Mouse (Mus musculus) thymus, postnatal 10 days (tissue): ENCODE results near the gene Dlx4.

Source experiments
- DNase-seq, 2 experiments: peaks; one replicate each; pipeline ENCODE4 v3.0.0; 2021; ENCODE audit warnings: low spot score in 2 of 2

The Dlx4 gene

DNA sequence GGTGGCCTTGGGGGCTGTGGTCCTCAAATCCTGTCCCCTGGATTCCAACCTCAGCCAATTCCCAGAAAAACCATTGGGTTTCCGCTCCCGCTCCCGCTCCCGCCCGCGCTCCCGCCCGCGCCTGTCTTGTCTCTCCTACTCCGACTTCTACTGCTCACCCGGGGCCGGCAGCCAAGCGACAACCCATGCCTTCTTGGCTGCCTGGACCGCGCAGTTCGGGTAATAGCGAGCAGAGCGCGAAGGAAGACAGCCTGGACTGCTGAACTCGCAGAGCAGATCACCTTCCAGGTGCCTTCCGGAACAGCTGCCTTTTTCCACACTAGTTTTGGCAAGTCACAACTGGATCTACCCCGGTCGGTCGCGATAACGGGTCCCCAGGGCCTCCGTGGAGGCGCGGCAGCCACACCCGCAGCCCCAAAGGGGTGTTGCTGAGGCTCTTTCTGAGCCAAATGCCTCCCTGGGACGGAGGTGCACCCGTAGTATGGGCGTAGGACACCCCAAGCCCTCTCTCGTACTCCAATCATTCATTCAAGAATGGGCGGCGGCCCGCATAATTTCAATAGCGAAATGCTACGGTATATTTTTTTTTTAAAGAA, 3.0 kb downstream of the Dlx4 start:
- no peak for DNase-seq

DNA sequence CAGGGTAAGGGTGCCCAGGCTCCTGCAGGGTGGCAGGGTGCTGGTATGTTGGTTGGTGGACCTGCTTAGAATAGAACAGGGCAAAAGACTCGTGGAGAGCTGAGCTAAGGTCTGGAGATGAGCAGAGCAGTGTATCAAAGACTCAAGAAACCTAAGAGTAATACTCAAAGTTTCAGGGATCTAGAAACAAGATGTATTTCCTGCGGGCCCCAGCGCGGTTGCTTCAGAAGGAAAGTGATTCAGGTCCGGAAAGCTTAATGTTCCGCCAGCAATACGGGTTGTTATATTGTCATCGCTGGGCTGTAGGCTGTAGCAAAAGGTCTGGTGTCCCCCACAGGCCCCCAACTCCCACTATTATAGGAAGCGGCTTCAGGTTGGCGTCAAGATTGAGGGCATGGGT, 3.8 kb downstream of the Dlx4 start:
- DNase-seq: no peak

DNA sequence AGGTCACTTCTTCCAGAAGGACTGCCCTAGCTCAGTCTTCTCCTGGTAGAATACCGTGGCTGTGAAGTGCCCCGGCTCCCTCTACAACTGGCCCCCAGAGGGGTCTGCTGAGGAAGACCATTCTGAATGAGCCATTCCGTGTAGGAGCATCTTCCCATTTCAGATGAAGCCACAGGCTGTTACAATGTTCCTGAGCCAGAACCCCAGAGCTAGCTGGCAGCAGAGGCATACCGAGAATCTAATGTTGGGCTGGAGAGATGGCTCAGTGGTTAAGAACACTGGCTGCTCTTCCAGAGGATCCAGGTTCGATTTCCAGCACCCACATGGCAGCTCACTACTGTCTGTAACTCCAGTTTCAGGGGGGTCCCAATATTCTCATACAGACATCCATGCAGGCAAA, 6.2 kb downstream of the Dlx4 start:
- no peak for DNase-seq

DNA sequence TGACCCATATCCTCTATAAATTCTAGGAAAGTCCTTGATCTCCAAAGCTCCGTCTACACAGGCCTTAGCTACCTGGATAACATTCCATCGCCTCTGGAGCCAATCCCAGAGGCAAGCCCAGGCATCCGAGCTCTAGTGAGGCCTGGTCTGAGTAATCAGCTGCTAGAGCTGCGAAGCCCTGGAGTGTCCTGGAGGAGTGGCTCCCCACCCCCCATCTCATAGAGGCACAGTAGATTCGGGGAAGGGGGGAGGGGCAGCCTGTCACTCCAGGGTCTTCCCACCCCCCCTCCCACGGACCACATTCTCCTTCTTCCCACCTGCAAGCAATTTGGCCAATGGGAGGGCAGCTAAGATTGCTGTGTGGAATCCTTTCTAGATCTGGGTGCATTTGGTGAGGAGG, 8.8 kb downstream of the Dlx4 start:
- no peak for DNase-seq

DNA sequence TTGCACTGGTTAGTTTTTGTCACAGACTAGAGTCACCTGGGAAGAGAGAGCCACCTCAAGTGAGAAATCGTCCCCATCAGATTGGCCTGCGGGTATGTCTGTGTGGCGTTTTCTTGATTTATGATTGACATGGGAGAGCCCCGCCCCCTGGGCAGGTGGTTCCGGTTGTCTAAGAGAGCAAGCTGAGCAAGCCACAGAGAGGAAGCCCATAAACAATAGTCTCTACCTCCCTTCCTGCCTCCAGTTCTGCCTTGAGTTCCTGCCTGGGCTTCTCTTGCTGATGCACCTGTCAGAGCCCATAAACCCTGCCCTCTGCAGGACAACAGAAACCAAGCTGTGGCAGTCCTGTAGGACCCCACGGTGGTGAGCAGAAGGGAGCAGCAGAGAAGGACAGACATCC, 12.7 kb downstream of the Dlx4 start:
- DNase-seq: no peak

DNA sequence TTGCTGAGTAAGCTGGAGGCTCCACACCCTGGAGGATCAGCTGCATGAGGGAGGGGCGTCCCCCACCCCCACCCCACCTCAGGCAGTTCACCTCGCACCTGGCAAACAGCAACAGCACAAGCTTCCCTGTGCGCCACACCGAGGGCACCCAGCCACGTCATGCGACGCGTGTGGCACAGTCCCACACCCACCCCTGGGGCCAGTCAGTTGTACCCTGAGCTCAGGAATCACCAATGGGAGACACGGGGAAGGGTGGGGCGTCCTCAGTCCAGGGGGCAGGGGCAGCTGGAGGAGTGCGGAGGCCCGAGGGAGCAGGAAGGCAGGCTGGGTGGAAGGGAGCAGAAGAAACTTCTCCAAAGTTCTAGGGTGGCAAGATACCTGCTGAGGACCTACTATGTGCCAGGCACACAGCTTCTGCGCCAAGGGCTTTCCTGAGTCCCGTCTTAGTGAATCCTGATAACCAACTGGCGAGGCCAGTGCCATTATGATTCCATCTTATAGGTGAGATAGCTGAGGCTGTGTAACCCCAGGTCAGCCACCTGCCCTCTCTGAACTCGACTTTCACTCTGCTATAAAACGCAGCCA, 15.3 kb downstream of the Dlx4 start:
- DNase-seq: no peak

DNA sequence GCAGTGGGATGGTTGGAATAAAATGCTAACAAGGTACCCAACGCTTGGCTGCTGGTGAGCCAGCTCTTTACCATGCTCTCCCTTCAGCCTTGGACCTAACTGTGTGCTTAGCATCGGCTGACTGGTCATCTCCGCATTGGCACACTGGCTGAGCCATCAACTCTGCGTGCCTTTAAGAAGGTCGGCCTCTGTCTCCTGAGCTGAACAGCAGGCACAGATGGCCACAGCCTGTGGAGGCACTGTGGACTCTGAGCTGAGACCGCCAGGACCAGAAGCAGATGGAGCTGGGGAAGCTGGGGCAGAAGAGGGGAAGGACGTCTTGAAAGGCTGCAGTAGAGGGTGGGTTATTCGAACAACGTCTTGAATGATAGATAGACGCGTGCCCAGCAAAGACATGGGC, 17.7 kb downstream of the Dlx4 start:
- no peak for DNase-seq

DNA sequence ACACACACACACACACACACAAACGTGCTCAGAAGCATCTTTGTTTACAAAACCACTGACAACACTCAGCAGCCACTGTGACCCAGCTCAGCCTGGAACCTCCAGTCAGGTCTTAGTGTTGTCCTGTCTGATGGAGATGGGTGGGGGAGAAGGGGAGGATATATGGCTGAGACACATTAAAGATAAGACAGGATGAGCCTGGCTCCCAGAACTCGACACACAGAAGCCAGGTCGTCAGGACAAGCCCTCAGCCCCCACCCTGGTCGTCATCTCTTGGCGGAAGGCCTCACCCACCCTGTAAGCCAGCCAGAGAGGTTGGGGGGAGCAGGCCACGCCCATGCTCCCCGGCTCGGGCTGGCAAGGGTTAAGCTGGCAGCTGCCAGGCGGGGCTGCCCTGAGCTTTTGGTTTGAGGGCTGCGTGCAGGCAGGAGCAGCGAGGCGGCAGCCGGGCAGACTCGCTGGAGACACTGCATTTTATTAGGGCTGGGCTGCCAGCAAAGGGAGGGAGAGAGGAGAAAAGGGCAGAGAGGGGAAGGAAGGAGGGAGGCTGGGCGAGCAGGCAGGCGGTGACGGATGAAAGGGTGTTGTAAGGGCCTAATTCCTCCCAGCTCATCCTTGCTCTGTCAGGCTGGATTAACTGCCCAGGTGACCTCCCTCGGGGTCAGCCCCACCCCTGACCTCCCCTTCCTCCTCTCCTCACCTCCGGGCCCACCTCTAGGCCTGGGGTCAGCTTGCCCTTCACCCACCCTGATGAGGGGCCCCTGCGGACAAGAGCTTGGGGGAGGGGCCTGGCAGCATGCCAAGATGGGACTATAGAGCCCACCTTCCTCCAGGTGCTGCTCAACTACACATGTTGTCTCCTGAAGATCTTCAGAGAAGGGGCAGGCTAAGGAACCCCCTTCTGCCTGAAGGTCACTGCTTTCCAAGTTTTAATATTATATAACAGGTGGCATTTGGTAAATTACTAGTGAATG, 19.5 kb downstream of the Dlx4 start:
- DNase-seq: no peak

DNA sequence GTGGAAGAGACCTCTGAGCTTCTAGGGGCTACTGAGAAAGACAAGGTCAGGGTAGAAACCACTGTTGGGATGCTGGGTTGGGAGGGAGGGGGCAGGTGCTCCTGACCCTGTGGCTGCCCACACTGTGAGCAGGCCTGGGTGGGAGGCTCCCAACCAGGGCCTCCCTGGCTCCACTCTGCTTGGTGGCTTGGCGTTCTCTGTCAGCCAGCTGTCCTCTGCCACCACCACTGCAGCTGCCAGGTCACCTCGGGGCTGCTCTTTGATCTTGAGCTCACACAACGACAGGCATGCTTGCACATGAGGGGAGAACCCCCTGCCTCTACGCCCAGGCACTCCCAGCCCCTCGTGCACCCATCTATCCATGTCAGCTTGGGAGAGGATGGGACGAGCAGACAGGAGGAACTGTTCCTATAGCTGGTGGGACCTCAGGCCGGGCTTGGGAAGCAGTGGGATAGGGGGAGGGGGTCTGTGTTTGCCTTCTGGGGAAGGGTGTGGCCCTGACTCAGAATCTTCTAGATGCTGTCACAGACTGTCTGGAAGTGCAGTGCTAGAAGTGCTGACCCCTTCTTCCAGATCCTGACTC, 20.6 kb downstream of the Dlx4 start:
- no peak for DNase-seq

DNA sequence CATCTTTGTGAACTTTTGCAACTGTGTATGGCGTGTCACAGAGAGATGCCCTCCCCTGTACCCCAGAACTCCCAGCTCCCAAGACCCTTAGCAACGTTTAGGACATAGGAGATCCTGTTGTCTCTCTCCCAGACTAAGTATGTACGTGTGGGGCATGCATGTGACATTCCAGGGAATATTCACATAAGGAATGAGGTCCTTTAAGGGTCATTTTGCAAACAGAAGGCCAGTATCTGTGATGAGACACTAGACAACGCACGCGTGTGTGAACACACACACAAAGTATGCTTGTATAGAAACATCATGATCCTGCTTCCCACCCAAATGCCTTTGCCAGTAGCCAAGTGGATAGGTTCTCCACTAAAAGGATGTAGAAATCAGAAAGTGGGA, 24.0 kb downstream of the Dlx4 start:
- DNase-seq: no peak

DNA sequence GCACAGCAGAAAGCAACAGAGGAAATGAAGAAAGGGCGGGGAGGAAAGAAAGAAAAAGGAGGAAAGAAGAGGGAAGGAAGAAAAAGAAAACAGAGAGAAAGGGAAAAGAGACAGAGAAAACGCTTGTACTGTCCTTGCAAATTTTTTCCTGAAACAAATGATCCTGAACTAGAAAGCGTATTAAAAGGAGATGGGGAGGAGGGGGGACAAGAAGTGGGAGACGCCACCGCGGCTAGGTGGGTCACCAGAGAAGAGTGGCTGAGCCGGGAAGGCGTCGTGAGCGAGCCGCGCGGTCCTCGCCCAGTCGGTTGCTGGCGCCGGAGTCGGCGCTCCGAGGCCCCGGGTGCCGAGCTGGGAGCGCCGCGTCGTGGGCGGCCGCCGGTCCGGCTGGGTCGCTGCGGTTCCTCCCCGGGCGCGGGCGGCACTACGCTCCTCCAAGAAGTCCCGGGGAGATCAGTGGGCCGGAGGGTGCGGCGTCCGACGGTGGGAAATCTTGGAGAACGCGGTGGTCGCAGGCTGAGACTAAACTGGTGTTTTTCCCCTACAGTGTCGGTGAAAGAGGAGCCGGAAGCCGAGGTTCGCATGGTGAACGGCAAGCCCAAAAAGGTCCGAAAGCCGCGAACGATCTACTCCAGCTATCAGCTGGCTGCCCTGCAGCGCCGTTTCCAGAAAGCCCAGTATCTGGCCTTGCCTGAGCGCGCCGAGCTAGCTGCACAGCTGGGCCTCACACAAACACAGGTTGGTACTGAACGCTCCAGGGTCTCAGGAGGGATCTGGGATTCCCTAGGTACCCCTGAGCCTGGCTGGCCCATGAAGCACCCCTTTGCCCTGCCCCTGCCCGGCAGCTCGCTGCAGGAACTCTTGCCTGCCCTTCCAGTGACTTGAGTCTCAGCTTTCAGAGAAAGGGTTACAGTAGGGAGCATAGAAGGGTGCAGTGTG, 24.6 kb downstream of the Dlx4 start:
- DNase-seq: no peak

DNA sequence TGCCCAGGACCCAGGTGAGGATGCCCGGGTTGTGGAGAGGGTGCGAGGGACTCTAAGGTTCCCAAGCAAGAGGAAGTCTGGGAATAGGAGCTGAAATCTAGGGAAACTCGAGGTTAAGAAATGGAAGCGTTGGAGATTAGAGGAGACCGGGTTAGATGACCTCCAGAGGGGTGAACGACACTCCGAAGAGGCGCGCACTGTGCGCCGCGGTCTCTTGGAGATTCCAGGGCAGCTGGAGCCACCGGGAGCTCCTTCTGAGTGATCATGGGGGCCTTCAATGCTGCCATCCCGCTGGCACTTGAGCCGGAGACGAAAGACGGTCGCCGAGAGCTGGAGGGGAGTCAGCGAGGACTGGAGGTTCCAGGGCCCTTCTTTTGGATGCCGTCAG, 25.4 kb downstream of the Dlx4 start:
- no peak for DNase-seq

DNA sequence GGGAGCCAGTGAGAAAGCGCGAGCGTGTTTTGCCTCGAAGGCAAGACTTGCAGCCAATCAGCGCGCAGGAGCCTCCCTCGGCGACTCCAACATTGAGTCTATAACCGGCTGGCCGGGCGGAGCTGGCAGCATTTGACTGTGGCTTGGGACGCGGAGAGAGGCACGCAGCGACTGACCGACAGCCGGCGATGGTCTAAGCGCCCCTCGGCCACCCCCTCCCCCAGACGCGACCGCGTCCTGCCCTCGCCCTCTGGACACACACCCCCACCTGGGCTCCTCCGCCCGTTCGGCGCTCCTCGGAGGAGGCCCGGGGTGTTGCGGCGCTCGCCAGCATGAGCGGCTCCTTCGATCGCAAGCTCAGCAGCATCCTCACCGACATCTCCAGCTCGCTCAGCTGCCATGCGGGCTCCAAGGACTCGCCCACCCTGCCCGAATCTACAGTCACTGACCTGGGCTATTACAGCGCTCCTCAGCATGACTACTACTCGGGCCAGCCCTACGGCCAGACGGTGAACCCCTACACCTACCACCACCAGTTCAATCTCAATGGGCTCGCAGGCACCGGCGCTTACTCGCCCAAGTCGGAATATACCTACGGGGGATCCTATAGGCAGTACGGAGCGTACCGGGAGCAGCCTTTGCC, 26.0 kb downstream of the Dlx4 start, which contains the start of gene Dlx3:
Gene Dlx3, plus strand, starts transcription at position 130 of the 643 bp plus-strand sequence.
- DNase-seq: no peak

DNA sequence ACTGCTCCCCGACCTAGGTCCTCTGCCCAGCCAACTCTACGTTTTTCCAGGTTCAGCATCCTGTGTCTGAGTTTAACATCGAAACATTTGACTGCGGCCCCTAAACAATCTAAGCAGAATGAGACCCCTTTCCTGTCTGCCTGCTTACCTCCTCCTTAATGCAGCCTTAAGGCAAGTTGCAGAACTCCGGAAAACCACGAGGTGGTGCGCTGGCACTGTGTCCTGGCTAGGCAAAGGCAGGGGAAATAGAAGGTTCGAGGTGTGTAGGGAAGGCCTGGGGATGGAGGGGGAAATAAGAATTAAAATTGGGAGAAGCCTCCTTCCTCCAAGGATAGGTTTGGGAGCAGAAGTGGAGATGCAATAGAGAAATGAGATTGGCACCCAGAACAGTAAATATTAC, 27.6 kb downstream of the Dlx4 start:
- DNase-seq: peak; percentile 46 to 82

DNA sequence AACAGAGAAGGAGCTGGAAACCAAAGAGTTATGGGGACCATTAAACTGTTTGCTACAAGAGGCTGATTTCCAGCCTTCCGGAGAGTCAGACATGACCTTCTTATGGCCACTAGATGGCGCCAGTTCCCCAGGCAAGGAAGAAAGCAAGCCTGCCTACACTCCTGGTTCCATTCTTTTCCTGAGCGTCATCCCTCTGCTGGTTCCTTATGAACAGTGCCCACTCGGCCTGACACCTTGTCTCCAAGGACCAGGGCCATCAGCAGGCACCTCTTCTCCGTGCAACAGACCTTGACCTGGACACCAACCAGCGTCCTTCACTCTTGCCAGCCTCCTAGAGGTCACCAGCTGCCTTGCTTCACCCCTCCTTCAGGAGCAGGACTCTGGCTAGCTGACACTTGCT, 29.0 kb downstream of the Dlx4 start:
- DNase-seq: peak in 1 of 2 experiments; percentile 50

DNA sequence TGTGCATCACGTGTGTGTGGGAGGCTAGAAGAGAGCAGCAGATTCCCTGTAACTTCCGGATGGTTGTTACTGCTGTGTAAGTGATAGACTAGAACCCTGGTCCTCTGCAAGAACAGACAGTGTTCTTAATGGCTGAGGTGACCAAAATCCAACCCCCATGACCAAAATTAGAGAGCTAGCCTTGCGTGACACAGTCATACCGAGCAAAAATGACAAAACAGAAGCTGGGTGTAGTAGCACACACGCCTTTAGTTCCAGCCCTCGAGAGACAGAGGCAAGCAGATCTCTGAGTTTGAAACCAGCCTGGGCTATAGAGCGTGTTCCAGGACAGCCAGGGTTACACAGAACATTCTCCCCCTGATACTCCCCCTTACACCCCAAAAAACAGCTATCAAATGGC, 36.0 kb downstream of the Dlx4 start:
- no peak for DNase-seq

DNA sequence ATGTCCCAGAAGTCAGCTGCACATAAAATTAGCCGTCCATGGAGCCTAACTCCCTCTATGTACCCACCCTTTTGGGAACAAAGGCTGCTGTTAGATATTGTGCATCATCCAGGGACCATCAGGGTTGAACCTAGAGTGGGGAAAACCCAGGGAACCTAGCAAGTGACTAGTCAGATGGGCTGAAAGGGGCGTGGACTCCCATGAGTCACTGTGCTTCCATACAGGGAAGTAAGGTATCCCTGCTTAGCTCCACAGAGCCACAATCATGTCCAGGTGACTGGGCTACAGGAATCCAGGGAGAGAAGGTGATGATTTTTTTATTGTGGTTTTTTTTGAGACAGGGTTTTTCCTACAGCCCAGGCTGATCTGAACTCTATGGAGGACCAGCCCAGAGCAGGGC, 37.1 kb downstream of the Dlx4 start:
- DNase-seq: no peak

DNA sequence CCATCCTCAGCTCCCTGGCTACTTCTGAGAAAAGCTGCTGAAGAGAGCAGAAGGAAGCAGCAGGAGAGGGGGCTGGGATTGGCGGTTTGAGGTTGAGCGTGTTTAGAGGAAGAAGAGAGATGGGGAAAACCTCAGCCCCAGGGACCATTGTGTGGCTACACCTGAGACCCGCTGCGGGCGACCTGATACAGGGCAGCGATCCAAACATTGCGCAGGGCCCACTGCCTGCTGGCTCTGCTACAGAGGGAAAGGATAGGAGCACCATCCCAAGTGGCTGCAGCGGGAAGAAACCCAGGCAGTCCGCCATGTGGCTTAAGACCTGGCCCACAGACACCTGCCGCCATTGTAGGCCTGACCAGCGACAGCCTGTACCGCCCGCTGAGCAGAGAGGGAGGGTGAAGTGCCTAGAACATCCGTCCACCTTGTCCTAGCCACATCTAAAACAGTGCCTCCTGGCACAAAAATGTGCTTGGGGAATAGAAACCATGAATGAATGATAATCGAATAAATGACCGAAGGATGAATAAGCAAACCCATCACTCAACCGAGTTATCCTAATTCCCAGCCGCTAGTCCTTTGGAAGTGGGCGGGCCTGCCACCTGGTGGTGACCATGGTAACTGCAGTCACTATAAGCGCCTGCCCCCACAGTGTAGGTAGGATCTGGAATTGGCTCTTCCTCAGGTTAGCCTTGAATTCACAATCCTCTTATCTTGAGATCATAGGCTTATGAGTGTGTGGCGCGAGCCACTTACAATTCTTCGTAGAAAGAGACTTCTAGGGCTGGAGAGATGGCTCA, 39.4 kb downstream of the Dlx4 start:
- peak; percentile 32 to 71 for DNase-seq

DNA sequence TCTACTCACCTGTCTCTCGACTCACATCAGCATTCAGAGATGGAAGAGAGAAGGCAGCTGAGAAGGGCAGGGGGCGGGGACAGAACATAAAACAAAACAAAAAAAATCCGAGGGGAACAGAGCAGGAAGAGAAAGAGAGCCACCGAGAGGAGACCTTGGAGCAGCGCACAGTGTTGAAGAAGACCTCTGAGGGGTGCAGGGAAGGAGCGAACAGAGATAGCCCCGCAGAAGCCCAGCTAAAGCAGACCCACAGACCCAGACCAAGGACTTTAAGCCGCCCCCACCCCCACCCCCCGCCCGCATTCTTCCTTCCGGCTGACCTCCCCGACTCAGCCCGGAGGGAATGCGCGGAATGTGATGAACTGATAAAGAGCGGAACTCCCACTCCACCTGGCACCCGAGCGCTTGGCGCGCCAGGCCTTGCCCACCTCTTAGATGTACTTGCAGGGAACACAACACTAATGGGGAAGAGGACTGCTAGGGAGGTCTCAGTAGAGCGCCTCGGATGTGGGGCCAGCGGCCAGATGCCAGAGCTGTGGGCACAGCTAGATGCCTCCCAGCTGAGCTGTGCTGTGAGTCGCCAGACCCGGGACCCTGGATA, 40.7 kb downstream of the Dlx4 start:
- DNase-seq: no peak

DNA sequence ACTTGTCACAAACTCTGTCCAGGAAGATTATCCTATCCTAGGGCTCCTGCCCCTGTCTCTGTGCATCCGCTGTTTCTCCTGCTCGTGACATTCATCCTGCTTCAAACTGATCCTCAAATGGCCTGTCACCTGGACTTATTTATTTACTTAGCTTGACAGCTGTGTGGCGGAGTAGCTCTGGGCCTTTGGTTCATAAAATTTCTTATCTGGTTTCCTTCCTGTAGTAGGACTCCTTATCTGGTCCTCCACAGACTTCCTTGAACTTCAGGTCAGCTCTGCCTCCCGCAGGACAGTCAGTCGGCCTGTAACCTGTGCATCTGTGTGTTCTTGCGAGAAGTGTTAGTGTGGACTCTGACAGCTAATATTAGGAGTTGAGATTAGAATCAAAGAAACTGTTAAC, 41.8 kb downstream of the Dlx4 start:
- no peak for DNase-seq
